Mouse (Mus musculus) heart, embryonic 14.5 days (tissue): Measurements from ENCODE around the gene D130052B06Rik. TPM values are rescaled to one million over a fixed set of nuclear protein-coding genes. Genes with fewer than 3 reads are reported as not detected.

ENCODE experiments used
- ATAC-seq: fragments of 200-750 bp; cut with Nextera tagmentation; 2 replicates; pipeline ENCODE4 v1.8.0; 2017; ENCODE audit warnings: low read depth, moderate TSS enrichment; ENCODE audit not compliant: insufficient number of reproducible peaks, insufficient read depth, low FRiP score
- H3K27ac ChIP-seq, 2 experiments: fragments of 200-500 bp in 1 of 2; fragments of 300-500 bp in 1 of 2; sonication (generic) in 1 of 2; replicated peaks in 1 of 2; 2 replicates each; pipeline ENCODE4 v1.5.1; 2012 to 2014; ENCODE audit warnings: low read depth in 2 of 2, low read length in 2 of 2, control low read depth in 1 of 2, mild to moderate bottlenecking in 1 of 2, mixed read lengths in 1 of 2; ENCODE audit not compliant: control insufficient read depth in 1 of 2, insufficient read depth in 1 of 2
- H3K27me3 ChIP-seq: fragments of 300-500 bp; sonication (generic); 2 replicates; pipeline ENCODE4 v1.6.1; 2014; ENCODE audit warnings: mild to moderate bottlenecking, low read length, control low read depth; ENCODE audit not compliant: control insufficient read depth, insufficient read depth
- H3K36me3 ChIP-seq: fragments of 300-500 bp; sonication (generic); 2 replicates; pipeline ENCODE4 v1.6.1; 2014; ENCODE audit warnings: mild to moderate bottlenecking, control low read depth, low read length, mixed read lengths; ENCODE audit not compliant: control insufficient read depth, insufficient read depth
- H3K4me1 ChIP-seq, 2 experiments: fragments of 200-500 bp in 1 of 2; fragments of 300-500 bp in 1 of 2; sonication (generic) in 1 of 2; 2 replicates each; pipeline ENCODE4 v1.6.1; 2012 to 2014; ENCODE audit warnings: low read length in 2 of 2, control low read depth in 1 of 2, mixed read lengths in 1 of 2; ENCODE audit not compliant: control insufficient read depth in 2 of 2, insufficient read depth in 2 of 2
- H3K4me2 ChIP-seq: fragments of 300-500 bp; sonication (generic); 2 replicates; pipeline ENCODE4 v1.6.1; 2014; ENCODE audit warnings: mild to moderate bottlenecking, low read length
- H3K4me3 ChIP-seq, 2 experiments: fragments of 200-500 bp in 1 of 2; fragments of 300-500 bp in 1 of 2; sonication (generic) in 1 of 2; 2 replicates each; pipeline ENCODE4 v1.5.1; 2012 to 2014; ENCODE audit warnings: low read length in 2 of 2, mild to moderate bottlenecking in 2 of 2, control low read depth in 1 of 2, low read depth in 1 of 2, moderate library complexity in 1 of 2; ENCODE audit not compliant: control insufficient read depth in 1 of 2, insufficient read depth in 1 of 2
- H3K9ac ChIP-seq: fragments of 300-500 bp; sonication (generic); 2 replicates; pipeline ENCODE4 v1.6.1; 2014; ENCODE audit warnings: mild to moderate bottlenecking, low read length
- H3K9me3 ChIP-seq: fragments of 300-500 bp; sonication (generic); 2 replicates; pipeline ENCODE4 v1.6.1; 2016; ENCODE audit warnings: low read length, control low read depth; ENCODE audit not compliant: control insufficient read depth
- WGBS: fragments of 180-500 bp; shearing (Covaris S2); extraction: QIAGEN DNeasy Blood & Tissue Kit; methylation state at CpG from one replicate; pipeline ENCODE4 v1.1.7; 2014; 5-methylcytosine and 5-hydroxymethylcytosine counted together
- polyA plus RNA-seq: library from polyadenylated mRNA; unstranded; fragments of >200 nt; fragmentation: Nextera tagmentation; extraction: Ambion mirVana; gene quantifications from 2 replicates; pipeline ENCODE4 v1.2.1, GENCODE M21; 2014

The D130052B06Rik gene
- polyA plus RNA-seq, 1 experiment from 2014 or later, result not detected

DNA sequence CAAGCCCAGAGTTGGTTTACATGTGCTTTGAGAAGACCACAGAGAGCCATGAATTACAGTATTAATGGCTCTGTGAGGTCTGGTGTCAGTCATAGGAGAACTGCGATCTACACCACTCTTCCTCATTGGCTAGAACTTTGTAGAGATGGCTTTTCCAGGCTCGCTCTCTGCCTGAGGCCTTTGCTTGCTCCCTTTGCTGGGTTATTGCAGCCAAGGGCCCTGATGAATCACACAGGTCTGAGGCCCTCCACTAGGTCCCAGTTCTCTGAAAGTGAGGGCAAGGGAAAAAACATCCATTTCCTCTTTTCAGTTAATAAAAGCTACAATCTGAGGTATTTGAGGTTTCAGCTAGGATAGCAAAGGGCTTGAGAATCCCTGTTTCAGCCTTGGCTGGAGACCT is 64.5 kb downstream of the D130052B06Rik start:
- no peaks in the 10 kb centered on the region for H3K36me3 ChIP-seq
- no peak overlapping the region for H3K4me3 ChIP-seq
- no peak for ATAC-seq
- H3K4me1 ChIP-seq, result no peaks in the 10 kb centered on the region
- no peaks in the 10 kb centered on the region for H3K27me3 ChIP-seq
- H3K9ac ChIP-seq, result no peak overlapping the region
- H3K4me2 ChIP-seq, result no peak overlapping the region
- no peak overlapping the region for H3K27ac ChIP-seq
- WGBS, result 86% methylated on average over 2 of the region's 2 CpGs
- no peaks in the 10 kb centered on the region for H3K9me3 ChIP-seq

- H3K4me3 ChIP-seq, result no peak overlapping the region
- H3K4me1 ChIP-seq, result no peaks in the 10 kb centered on the region
- H3K27me3 ChIP-seq, result no peaks in the 10 kb centered on the region
- no peaks in the 10 kb centered on the region for H3K9me3 ChIP-seq
- no peak for ATAC-seq
- no peak overlapping the region for H3K9ac ChIP-seq
- WGBS, result 44% methylated on average over 6 of the region's 6 CpGs
- H3K4me2 ChIP-seq, result no peak overlapping the region
- H3K27ac ChIP-seq, result no peak overlapping the region
- H3K36me3 ChIP-seq, result no peaks in the 10 kb centered on the region
These were observed 69.3 kb downstream of the D130052B06Rik start for GRCm38 (mm10) chr11:33668376-33668775.

DNA sequence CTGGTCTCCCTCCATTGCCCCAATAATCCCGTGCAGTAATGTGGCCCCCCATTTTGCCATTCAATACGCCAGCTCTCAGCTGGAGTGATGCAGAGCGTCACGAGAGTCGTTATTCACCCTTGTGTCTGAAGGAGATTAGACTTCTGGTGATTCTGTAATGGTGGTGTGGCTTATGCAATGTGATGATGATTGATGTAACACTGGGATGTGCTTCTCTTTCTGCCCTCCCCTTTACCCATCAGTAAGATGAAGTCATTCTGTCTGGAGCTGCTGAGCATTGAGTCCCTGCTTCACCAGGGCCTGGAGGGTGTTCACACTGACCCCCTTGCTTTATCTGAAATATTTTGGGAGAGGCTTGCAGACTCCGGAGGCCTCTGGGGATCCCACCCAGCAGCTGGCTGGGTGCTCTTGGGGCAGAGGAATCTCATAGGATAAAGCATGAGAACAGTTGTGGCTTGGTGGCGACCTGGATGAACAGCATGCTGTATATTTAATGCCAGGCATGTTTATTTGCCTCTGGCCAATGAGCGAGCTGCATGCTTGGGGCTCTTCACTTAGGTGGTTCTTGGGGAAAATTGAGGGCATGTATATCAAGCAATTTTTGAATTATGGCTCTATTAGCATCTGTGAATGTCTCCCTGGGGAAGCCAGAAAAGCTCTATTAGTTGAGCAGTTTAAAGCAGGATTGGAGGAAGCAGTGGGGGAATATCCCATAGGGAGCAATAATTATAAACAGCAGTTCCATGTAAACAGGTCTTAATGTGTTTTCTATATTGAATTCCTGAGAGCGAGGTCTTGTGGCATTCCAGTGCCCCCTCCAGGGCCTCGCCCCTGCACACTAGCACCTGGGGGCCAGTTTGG is 71.2 kb downstream of the D130052B06Rik start:
- Histone ChIP-seq H3K4me2 (no peak overlapping the region), H3K9me3 (no peaks in the 10 kb centered on the region), H3K36me3 (no peaks in the 10 kb centered on the region), H3K27ac (no peak overlapping the region), H3K9ac (no peak overlapping the region), H3K4me1 (no peaks in the 10 kb centered on the region), H3K4me3 (no peak overlapping the region), H3K27me3 (no peaks in the 10 kb centered on the region)
- no peak for ATAC-seq
- WGBS, result 71% methylated on average over 10 of the region's 10 CpGs

Other genes starting within 250 kb of the D130052B06Rik start
- 4.7 and 6.3 TPM in 2 replicates for gene Ranbp17, start 85.6 kb upstream of the D130052B06Rik start, polyA plus RNA-seq
- gene Gabrp, start 20.3 kb upstream of the D130052B06Rik start, polyA plus RNA-seq, result not detected in 2 replicates